Comparison of ENCODE assay signal across 8 mouse cellular contexts in the genomic region with DNA sequence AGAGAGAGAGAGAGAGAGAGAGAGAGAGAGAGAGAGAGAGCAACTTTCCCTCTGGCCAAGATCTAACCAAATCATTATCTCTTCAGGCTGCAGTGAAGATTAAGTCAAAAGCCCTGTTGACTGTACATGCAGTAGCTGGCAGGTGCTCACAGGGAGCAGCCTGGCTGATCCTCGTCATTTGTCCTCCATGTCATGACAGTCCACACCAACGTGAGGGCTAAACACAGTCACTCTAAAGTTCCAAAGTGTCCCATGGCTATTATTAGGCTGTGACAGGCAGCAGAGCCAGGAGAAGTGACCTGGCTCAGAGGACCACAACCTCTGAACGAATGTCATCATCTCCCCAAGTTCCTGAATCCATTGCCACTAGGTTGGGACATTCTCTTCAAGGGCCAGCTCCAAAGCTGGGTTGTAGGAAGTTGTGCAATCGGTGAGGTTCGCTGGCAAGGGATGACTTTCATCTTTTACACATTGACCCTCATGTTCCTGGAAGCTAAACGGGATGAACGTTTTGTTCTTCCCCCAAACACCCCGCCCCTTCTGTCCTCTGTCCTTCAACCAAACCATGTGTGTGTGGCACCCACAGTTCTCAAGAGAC.
DNase-seq lines count a peak whose midpoint lies in the region; ATAC-seq lines count a peak whose summit lies in the region.

No protein-coding gene starts in this region.

- no peak overlapping the region for H3K4me2 ChIP-seq in kidney, embryonic 15.5 days

- H3K27me3 ChIP-seq in kidney, embryonic 15.5 days: no peaks in the 10 kb centered on the region

- H3K27ac ChIP-seq in kidney, embryonic 15.5 days: 0 out of 2 replicates have a peak overlapping the region, but pooled peaks have one; percentile 93

- ATAC-seq in granulocyte monocyte progenitor cell, adult 5-6 weeks (replicated peaks; ENCODE audit: poor library complexity, severe bottlenecking): peak; percentile 70
- no peak for ATAC-seq in kidney, embryonic 15.5 days (replicated peaks; ENCODE audit: low FRiP score)

- 75% methylated on average over 8 of the region's 8 CpGs for WGBS in kidney, embryonic 15.5 days

- H3K4me1 ChIP-seq in kidney, embryonic 15.5 days: peaks cover 22% of the 10 kb centered on the region

- no peaks in the 10 kb centered on the region for H3K9me3 ChIP-seq in kidney, embryonic 15.5 days (replicated peaks)

- intact Hi-C loops in gastrocnemius, postnatal 14 days (cut with DNase I; ENCODE audit: low total_unique reads): no loop called here
- intact Hi-C loops in left cerebral cortex, postnatal 14 days (cut with DNase I): no loop called here

- H3K4me3 ChIP-seq in kidney, embryonic 15.5 days (replicated peaks): no peak overlapping the region

- no peaks in the 10 kb centered on the region for H3K36me3 ChIP-seq in kidney, embryonic 15.5 days

- H3K9ac ChIP-seq in kidney, embryonic 15.5 days: no peak overlapping the region

- DNase-seq in gastrocnemius, adult 8-10 months (ENCODE audit: low spot score in 2 of 2): peak; percentile 60 to 66
- no peak for DNase-seq in gastrocnemius, postnatal 14 days
- DNase-seq in monocyte, adult 2 months (ENCODE audit: low read depth in 1 of 2, low spot score in 2 of 2): peak; percentile 72 to 83
- DNase-seq in left cerebral cortex, postnatal 14 days (ENCODE audit: low spot score in 2 of 2): no peak
- DNase-seq in embryo, embryonic 11 days: no peak
- DNase-seq in urinary bladder, postnatal 10 days (ENCODE audit: low spot score): no peak

Comparison
In these comparisons a context has a peak if more than half of its experiments do, and no peak if none do; other contexts are left out.
1. DNase-seq: peak in gastrocnemius, adult 8-10 months (2 of 2) and monocyte, adult 2 months (2 of 2); none in gastrocnemius, postnatal 14 days (single experiment), left cerebral cortex, postnatal 14 days (0 of 2), embryo, embryonic 11 days (single experiment) and urinary bladder, postnatal 10 days (single experiment).